Mouse (Mus musculus) E14TG2a.4 (cell line): ENCODE results near the gene Fhl5.
"Not testable (repeated sequence)": the region's sequence is repeated elsewhere in the genome, so short reads cannot be mapped to it uniquely, and the experiment has no call there.

Experiments
- CTCF ChIP-seq: conservative IDR thresholded peaks from 2 replicates; pipeline ENCODE4 v1.5.1; 2014; ENCODE audit warnings: low read length
- NANOG ChIP-seq: IDR thresholded peaks from 2 replicates; pipeline ENCODE4 v1.6.1; 2014; ENCODE audit warnings: borderline replicate concordance, low read length, mixed read lengths

GRCm38 (mm10) chr4:25285002-25285401, 42.3 kb upstream of the Fhl5 start:
- TF ChIP-seq CTCF, NANOG: not testable (repeated sequence)
